Mouse (Mus musculus) limb, embryonic 15.5 days (tissue): Measurements from ENCODE around the gene Rcor1. TPM values are rescaled to one million over a fixed set of nuclear protein-coding genes. Genes with fewer than 3 reads are reported as not detected.

ENCODE experiments used
- ATAC-seq: fragments of 200-750 bp; cut with Nextera tagmentation; 2 replicates; pipeline ENCODE4 v1.8.0; 2017; ENCODE audit warnings: low read depth, moderate TSS enrichment; ENCODE audit not compliant: insufficient number of reproducible peaks, low FRiP score, low TSS enrichment
- H3K27ac ChIP-seq: fragments of 300-500 bp; sonication (generic); 2 replicates; pipeline ENCODE4 v1.5.1; 2015; ENCODE audit warnings: moderate library complexity, mild to moderate bottlenecking, inconsistent platforms
- H3K27me3 ChIP-seq: fragments of 300-500 bp; sonication (generic); 2 replicates; pipeline ENCODE4 v1.6.1; 2015; ENCODE audit warnings: inconsistent platforms
- H3K36me3 ChIP-seq: fragments of 300-500 bp; sonication (generic); 2 replicates; pipeline ENCODE4 v1.6.1; 2015; ENCODE audit warnings: inconsistent platforms
- H3K4me1 ChIP-seq: fragments of 300-500 bp; sonication (generic); 2 replicates; pipeline ENCODE4 v1.6.1; 2015; ENCODE audit warnings: inconsistent platforms
- H3K4me2 ChIP-seq: fragments of 300-500 bp; sonication (generic); 2 replicates; pipeline ENCODE4 v1.6.1; 2015; ENCODE audit warnings: mild to moderate bottlenecking, inconsistent platforms
- H3K4me3 ChIP-seq: fragments of 300-500 bp; sonication (generic); 2 replicates; pipeline ENCODE4 v1.5.1; 2015; ENCODE audit warnings: mild to moderate bottlenecking, inconsistent platforms
- H3K9ac ChIP-seq: fragments of 300-500 bp; sonication (generic); 2 replicates; pipeline ENCODE4 v1.6.1; 2015; ENCODE audit warnings: inconsistent platforms
- H3K9me3 ChIP-seq: fragments of 300-500 bp; sonication (generic); 2 replicates; pipeline ENCODE4 v1.6.1; 2016; ENCODE audit warnings: inconsistent platforms
- WGBS: fragments of 180-500 bp; shearing (Covaris S2); methylation state at CpG from one replicate; pipeline ENCODE4 v1.1.7; 2015; 5-methylcytosine and 5-hydroxymethylcytosine counted together
- polyA plus RNA-seq: library from polyadenylated mRNA; unstranded; fragments of >200 nt; fragmentation: Nextera tagmentation; extraction: Ambion mirVana; gene quantifications from 2 replicates; pipeline ENCODE4 v1.2.1, GENCODE M21; 2015

Rcor1 gene
- polyA plus RNA-seq, 1 experiment from 2014 or later, result 13.5 TPM

- Histone ChIP-seq H3K4me3 (no peak overlapping the region), H3K9me3 (no peaks in the 10 kb centered on the region), H3K36me3 (no peaks in the 10 kb centered on the region), H3K9ac (no peak overlapping the region), H3K4me1 (peaks cover 22% of the 10 kb centered on the region), H3K27me3 (no peaks in the 10 kb centered on the region), H3K4me2 (peak overlapping the region; percentile 11; the same call in 1 of the 2 replicates), H3K27ac (peak overlapping the region; percentile 30; the same call in 1 of the 2 replicates)
- no peak for ATAC-seq
- WGBS, result 20% methylated on average over 12 of the region's 12 CpGs
These were observed 103.9 kb downstream of the Rcor1 start for GRCm38 (mm10) chr12:111143005-111143508.

DNA sequence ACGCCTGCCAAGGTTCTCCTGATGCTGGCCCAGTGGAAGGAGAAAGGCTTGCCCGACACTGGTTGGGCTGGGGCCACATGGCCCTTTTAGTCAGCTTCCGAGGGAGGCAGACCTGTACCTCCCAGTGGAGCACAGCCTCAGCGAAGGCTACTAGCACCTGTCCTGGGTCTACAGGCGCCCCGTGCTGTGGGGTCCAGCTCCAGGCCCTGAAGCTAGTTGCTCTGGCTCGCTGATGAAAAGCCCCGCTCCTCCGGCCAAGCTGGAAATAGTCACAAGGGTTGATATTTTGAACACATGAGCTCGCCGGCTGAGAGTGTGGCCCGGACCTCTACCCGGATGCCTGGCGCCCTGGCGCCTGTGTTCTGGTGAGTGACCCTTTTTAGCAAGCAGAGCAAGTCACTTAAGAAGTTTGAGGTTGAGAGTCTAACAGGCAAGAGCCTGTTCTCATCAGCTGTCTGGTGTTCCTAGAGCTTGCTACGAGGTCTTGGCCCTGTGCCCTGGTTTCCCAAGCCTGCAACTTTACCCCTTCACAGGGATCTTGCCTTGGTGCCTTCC lies 104.4 kb downstream of the Rcor1 start:
- H3K4me3 ChIP-seq, result no peak overlapping the region
- no peaks in the 10 kb centered on the region for H3K27me3 ChIP-seq
- H3K36me3 ChIP-seq, result no peaks in the 10 kb centered on the region
- WGBS, result 51% methylated on average over 16 of the region's 16 CpGs
- H3K27ac ChIP-seq, result peak overlapping the region; percentile 30; the same call in 1 of the 2 replicates
- peak overlapping the region; percentile 11; the same call in 1 of the 2 replicates for H3K4me2 ChIP-seq
- peaks cover 22% of the 10 kb centered on the region for H3K4me1 ChIP-seq
- no peak overlapping the region for H3K9ac ChIP-seq
- ATAC-seq, result peak; percentile 55
- no peaks in the 10 kb centered on the region for H3K9me3 ChIP-seq

DNA sequence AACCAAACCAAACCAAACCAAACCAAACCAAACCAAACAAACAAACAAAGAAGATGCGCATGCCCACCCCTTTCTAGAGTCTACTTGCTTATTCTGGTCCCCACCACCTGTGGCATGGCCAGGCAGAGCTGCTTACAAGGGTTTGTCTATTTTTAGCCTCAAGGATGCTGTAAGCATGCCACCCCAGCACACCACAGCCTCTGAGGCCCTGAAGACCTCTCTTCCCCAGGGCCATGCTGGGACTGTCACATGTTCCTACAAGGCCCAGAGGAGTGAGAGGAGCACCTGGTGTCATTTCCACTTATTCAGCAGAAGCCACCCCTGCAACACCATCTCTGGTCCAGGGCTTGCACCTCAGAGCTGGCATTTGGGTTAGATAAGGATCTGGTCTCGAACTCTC lies 105.4 kb downstream of the Rcor1 start:
- no peaks in the 10 kb centered on the region for H3K9me3 ChIP-seq
- no peak overlapping the region for H3K4me3 ChIP-seq
- H3K9ac ChIP-seq, result no peak overlapping the region
- no peaks in the 10 kb centered on the region for H3K36me3 ChIP-seq
- WGBS, result 93% methylated on average over 2 of the region's 2 CpGs
- no peak overlapping the region for H3K4me2 ChIP-seq
- H3K4me1 ChIP-seq, result peaks cover 23% of the 10 kb centered on the region
- H3K27me3 ChIP-seq, result no peaks in the 10 kb centered on the region
- ATAC-seq, result no peak
- H3K27ac ChIP-seq, result no peak overlapping the region

- Histone ChIP-seq H3K9ac (no peak overlapping the region), H3K27ac (no peak overlapping the region)
- WGBS, result 52% methylated on average over 9 of the region's 9 CpGs
These were observed 106.1 kb downstream of the Rcor1 start for GRCm38 (mm10) chr12:111145269-111145668.

DNA sequence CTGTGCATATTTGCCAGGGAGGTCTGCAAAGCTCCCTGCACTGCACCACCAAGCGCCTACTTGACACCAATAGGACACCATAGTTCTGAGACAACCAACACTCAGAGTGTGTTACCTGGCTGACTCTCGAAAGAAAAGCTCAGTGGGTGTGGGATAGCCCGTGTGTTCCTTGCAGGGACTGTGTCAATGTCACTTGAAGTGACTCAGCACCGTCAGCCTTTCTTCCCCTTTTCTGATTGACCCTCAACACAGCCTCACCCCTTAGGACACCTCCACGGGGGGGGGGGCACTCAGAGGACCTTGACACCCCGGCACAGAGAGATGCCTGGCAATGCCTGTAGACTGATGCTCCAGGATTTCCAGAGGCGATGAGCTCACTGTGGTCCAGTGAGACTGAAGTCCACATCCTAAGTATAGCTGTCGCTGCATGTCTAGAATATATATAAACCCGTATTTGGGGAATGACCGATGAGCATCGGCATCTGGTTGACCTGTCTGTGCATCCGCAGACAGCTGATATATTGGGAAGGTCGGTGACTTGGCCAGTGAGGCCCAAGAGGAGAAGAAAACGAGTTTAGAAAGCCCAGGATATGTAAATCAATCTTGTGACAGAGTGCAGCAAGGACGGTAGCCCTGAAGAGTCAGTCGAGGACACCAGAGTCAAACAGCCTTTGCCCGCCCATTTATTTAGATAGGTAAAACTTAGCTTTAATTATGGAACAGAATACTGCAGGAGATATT lies 110.5 kb downstream of the Rcor1 start:
- ATAC-seq, result no peak
- Histone ChIP-seq H3K4me2 (no peak overlapping the region), H3K27ac (no peak overlapping the region), H3K27me3 (no peaks in the 10 kb centered on the region), H3K9ac (no peak overlapping the region), H3K4me1 (peaks cover 22% of the 10 kb centered on the region), H3K4me3 (no peak overlapping the region), H3K36me3 (no peaks in the 10 kb centered on the region), H3K9me3 (no peaks in the 10 kb centered on the region)
- 59% methylated on average over 17 of the region's 17 CpGs for WGBS

More at GRCm38 (mm10) chr12:111145269-111145668, 106.1 kb downstream of the Rcor1 start:
- Histone ChIP-seq H3K4me1 (peaks cover 29% of the 10 kb centered on the region), H3K36me3 (no peaks in the 10 kb centered on the region), H3K4me3 (no peak overlapping the region), H3K27me3 (no peaks in the 10 kb centered on the region), H3K9me3 (no peaks in the 10 kb centered on the region), H3K4me2 (no peak overlapping the region)
- no peak for ATAC-seq

DNA sequence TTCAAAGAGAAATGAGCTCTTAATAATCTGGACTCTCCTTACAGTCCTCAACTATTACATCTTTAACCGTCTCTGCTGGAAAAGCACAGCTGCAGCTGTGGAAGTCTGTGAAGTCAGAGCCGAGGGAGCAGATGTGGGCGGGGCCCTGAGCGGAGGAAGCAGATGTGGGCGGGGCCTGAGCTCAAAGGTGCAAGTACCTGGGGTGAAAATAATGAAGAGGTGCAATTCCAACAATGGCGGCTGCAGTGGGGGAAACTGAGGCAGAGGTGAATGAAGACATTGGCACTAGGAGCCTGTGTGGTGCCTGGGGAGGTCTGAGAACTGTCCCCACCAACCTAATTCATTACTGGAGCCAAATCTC lies 111.1 kb downstream of the Rcor1 start:
- WGBS, result 4% methylated on average over 6 of the region's 6 CpGs
- no peaks in the 10 kb centered on the region for H3K36me3 ChIP-seq
- H3K9me3 ChIP-seq, result no peaks in the 10 kb centered on the region
- H3K4me1 ChIP-seq, result peaks cover 18% of the 10 kb centered on the region; the same call in 1 of the 2 replicates
- no peak overlapping the region for H3K4me2 ChIP-seq
- H3K27me3 ChIP-seq, result no peaks in the 10 kb centered on the region
- no peak overlapping the region for H3K4me3 ChIP-seq
- no peak overlapping the region for H3K27ac ChIP-seq
- no peak overlapping the region for H3K9ac ChIP-seq
- no peak for ATAC-seq

DNA sequence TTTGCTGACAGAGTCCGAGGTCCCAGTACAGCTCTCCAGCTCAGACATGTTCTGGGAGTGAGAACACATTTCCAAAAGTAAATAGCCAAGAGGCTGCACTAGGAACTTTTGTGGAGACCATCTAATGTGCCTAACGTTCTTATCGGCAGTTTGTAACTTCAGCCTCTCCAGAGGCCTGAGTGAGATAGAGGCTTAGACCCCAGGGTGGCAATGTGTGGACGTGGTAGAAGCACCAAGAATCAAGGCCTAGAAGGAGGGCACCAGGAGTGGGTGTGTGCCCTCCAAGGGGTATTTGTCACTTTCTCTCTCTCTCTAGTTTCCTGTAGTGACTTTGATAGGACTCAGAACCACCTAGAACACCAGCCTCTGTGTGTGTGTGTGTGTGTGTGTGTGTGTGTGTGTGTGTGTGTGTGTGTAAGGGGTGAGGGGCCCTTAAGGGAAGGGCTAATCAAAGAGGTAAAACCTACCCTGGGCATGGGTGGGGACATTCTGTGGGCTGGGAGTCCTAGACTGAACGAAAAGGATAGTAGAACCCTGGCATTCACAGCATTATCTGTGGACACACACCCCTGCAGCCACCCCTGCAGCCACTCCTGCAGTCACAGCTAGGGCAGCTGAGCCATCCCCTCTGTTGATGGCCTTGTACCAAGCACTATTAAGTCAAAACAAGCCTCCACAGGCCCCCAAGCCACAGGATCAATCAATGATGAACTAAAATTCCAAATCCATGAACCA lies 112.4 kb downstream of the Rcor1 start:
- Histone ChIP-seq H3K4me1 (peaks cover 18% of the 10 kb centered on the region; the same call in 1 of the 2 replicates), H3K27ac (no peak overlapping the region), H3K4me3 (no peak overlapping the region), H3K9ac (no peak overlapping the region), H3K36me3 (no peaks in the 10 kb centered on the region), H3K9me3 (no peaks in the 10 kb centered on the region), H3K27me3 (no peaks in the 10 kb centered on the region), H3K4me2 (no peak overlapping the region)
- WGBS, result 81% methylated on average over 5 of the region's 5 CpGs
- no peak for ATAC-seq

DNA sequence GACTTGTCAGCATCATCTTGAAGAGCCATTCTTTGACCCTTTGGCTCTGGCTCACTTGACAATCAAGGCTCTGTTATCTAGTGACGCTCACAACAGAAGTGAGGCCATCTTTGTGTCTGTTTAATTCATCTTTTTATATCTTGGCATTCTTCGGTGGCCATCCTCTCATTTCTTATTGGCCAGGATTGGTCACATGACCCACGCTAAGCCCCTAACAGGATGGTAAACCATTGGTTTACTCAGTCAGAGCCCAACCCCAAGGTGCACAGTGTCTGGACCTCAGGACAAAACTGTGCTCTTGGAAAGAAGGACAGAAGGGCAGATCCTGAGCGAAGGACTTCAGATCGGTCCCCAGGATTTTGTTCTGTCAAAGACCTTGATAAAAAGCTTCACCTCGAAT lies 113.4 kb downstream of the Rcor1 start:
- WGBS, result 85% methylated on average over 6 of the region's 6 CpGs
- no peaks in the 10 kb centered on the region for H3K36me3 ChIP-seq
- no peaks in the 10 kb centered on the region for H3K27me3 ChIP-seq
- H3K9ac ChIP-seq, result no peak overlapping the region
- no peak overlapping the region for H3K27ac ChIP-seq
- peaks cover 18% of the 10 kb centered on the region; the same call in 1 of the 2 replicates for H3K4me1 ChIP-seq
- H3K9me3 ChIP-seq, result no peaks in the 10 kb centered on the region
- H3K4me2 ChIP-seq, result no peak overlapping the region
- no peak for ATAC-seq
- H3K4me3 ChIP-seq, result no peak overlapping the region

DNA sequence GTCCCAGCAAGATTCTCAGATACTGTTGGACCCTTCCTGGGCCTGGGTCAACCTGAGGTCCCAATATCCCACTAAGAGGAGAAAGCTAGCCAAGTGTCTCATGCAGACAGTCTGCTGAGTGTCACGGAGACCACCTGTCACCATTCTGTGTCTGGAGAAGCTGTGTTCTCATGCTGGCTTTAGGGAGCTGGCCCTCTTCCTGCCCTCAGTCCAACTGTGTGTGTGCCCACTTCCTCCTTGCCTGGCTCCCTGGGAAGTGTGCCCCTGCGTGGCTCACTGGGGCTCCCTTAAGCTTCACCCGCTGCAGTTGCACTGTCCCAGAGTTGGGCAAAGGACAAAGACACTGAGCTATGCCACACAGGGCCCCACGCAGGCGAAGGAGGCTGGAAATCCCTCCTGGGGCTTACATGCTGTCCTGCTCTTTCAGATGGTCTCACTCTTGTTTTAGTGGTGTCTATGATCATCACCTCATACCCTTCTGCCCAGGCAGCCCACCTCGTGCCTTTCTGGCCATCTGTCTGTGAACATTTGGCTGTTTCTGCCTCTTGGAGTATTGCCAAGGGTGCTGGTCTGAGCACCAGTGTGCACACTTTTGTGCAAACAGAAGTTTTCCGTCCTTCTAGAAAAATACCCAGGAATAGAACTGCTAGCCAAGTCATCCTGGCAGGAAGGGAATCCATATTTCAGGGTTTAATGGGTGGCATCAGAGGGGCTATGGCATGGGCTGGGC lies 114.0 kb downstream of the Rcor1 start:
- Histone ChIP-seq H3K4me1 (peaks cover 18% of the 10 kb centered on the region; the same call in 1 of the 2 replicates), H3K4me2 (no peak overlapping the region), H3K27me3 (no peaks in the 10 kb centered on the region), H3K36me3 (no peaks in the 10 kb centered on the region), H3K9me3 (no peaks in the 10 kb centered on the region), H3K27ac (no peak overlapping the region), H3K4me3 (no peak overlapping the region), H3K9ac (no peak overlapping the region)
- WGBS, result 51% methylated on average over 7 of the region's 7 CpGs
- no peak for ATAC-seq

DNA sequence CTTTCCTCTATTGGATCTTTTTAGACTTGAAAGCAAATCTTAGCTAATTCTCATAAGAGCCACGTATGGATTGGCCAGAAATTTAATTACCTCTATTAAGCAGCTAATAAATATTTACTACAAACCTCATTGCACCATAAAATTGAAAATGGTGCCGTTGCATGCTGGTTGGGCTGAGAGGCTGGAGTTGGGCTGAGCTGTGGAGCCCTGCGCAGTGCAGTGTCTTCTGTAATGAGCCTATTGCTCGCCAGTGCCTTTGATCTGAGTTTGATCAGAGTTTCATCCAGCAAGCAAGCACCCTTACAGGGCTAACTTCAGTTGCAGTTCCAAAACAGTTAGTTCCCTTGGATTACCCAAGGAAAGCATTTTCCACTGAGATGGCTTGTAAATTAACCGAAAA lies 114.8 kb downstream of the Rcor1 start:
- no peak for ATAC-seq
- H3K27ac ChIP-seq, result no peak overlapping the region
- H3K9ac ChIP-seq, result no peak overlapping the region
- no peaks in the 10 kb centered on the region for H3K9me3 ChIP-seq
- no peak overlapping the region for H3K4me3 ChIP-seq
- peaks cover 18% of the 10 kb centered on the region; the same call in 1 of the 2 replicates for H3K4me1 ChIP-seq
- no peak overlapping the region for H3K4me2 ChIP-seq
- no peaks in the 10 kb centered on the region for H3K27me3 ChIP-seq
- H3K36me3 ChIP-seq, result no peaks in the 10 kb centered on the region
- 25% methylated on average over 5 of the region's 5 CpGs for WGBS

- Histone ChIP-seq H3K4me3 (no peak overlapping the region), H3K36me3 (no peaks in the 10 kb centered on the region), H3K27me3 (no peaks in the 10 kb centered on the region), H3K4me2 (no peak overlapping the region), H3K27ac (no peak overlapping the region), H3K4me1 (peaks cover 18% of the 10 kb centered on the region; the same call in 1 of the 2 replicates), H3K9ac (no peak overlapping the region), H3K9me3 (no peaks in the 10 kb centered on the region)
- 81% methylated on average over 6 of the region's 6 CpGs for WGBS
- ATAC-seq, result no peak
These were observed 115.5 kb downstream of the Rcor1 start for GRCm38 (mm10) chr12:111154641-111155040.
